Mouse (Mus musculus) inflammation-experienced regulatory T-cells, adult 6 months (primary cell): ENCODE results near the gene Olfr1037. TPM values are rescaled to one million over a fixed set of nuclear protein-coding genes. Genes with fewer than 3 reads are reported as not detected.
A peak's percentile ranks its signal among the peaks of the same experiment; 100 is the strongest.
"Not testable (repeated sequence)": the region's sequence is repeated elsewhere in the genome, so short reads cannot be mapped to it uniquely, and the experiment has no call there.

Source experiments
- ATAC-seq: one replicate; pipeline ENCODE4 v1.8.0; 2017
- polyA plus RNA-seq, 3 experiments: library from polyadenylated mRNA; unstranded; fragments of 100-300 nt; shearing (Covaris generic); gene quantifications; one replicate each; pipeline ENCODE4 v1.2.1; 2017

Gene Olfr1037
- polyA plus RNA-seq, result not detected

GRCm38 (mm10) chr2:86087285-86087684 is at the start of gene Olfr1037:
Gene Olfr1037, minus strand, starts transcription at chr2:86087385.
- ATAC-seq, result no peak

- ATAC-seq, result no peak
Measured at GRCm38 (mm10) chr2:86135828-86136227, 48.6 kb upstream of the Olfr1037 start, which contains the start of gene Olfr1039. Gene Olfr1039, minus strand, starts transcription at chr2:86135928.

- ATAC-seq, result not testable (repeated sequence)
Measured at GRCm38 (mm10) chr2:86080478-86080877, 6.7 kb downstream of the Olfr1037 start.

DNA sequence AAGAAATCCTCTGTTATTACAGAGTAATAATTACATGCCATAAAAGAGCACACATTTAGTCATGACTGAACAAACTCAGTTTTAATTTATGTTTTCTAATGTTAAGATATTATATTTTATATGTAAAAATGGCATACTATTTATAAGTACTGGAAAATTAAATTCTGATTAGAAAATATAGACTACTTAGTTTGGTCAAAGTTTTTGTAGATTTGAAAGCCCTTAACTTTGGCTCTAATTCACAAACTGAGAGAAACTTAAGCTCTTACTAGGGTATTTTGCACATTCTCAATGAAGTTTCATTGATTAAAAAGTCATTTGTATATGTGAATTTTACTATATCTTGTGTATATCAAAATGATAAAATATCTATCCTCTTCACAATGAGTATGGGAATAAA is 13.5 kb downstream of the Olfr1037 start, which contains the start of gene Olfr1036:
Gene Olfr1036, plus strand, starts transcription at position 301 of the 400 bp plus-strand sequence.
- ATAC-seq, result not testable (repeated sequence)

DNA sequence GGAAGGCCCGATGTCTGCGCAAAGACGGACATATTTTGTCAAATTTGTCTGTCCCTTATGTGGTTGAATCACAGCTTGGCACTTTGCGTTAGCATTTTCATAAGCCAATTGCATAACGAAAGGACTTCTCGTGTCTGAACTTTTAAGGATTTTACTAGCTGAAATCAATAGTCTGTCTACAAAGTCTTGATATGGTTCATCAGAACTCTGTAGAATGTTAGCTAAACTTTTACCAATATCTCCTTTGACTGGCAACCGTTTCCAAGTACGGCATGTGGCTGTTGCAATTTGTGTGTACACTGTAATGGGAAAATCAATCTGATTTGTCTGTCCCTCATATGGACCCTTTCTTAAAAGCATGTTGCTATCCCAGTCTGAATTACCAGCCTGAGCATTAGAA is 17.0 kb downstream of the Olfr1037 start:
- ATAC-seq, result no peak

GRCm38 (mm10) chr2:86063766-86064165 is 23.4 kb downstream of the Olfr1037 start:
- ATAC-seq, result peak; percentile 100

DNA sequence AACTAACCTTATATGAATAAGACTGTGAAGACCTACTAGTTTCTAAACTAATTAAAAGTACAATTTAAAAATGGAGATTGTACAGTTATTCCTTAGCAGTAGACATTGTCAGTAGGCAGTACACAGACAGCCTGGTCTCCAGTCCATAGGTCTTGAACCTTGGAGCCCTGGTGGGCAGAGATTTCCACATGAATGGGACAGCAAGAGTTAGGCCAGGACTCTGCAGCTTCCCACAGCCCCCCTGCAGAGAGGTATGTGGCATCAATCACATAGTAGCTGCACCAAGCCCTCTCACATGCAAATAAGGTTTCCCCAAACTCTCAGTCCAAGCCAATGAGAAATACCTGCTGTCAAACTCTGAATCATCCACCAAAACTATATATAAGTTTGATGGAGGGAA is 36.4 kb downstream of the Olfr1037 start:
- not testable (repeated sequence) for ATAC-seq

- no peak for ATAC-seq
Measured at GRCm38 (mm10) chr2:86045561-86045960, 41.6 kb downstream of the Olfr1037 start, which contains the start of gene Olfr1034. Gene Olfr1034, plus strand, starts transcription at chr2:86045861.

Other genes starting within 250 kb of the Olfr1037 start
- gene Olfr1019, start 241.9 kb downstream of the Olfr1037 start, polyA plus RNA-seq, result not detected
- gene Olfr1020, start 240.4 kb downstream of the Olfr1037 start, polyA plus RNA-seq, result not detected
- not detected for gene Olfr1022, start 218.8 kb downstream of the Olfr1037 start, polyA plus RNA-seq
- not detected for gene Olfr1023, start 201.7 kb downstream of the Olfr1037 start, polyA plus RNA-seq
- gene Olfr1024, start 182.3 kb downstream of the Olfr1037 start, polyA plus RNA-seq, result not detected
- gene Olfr1025-ps1, start 172.2 kb downstream of the Olfr1037 start, polyA plus RNA-seq, result not detected
- not detected for gene Olfr1026, start 165.8 kb downstream of the Olfr1037 start, polyA plus RNA-seq
- gene Olfr1028, start 136.9 kb downstream of the Olfr1037 start, polyA plus RNA-seq, result not detected
- not detected for gene Olfr1029, start 113.5 kb downstream of the Olfr1037 start, polyA plus RNA-seq
- gene Olfr1030, start 108.1 kb downstream of the Olfr1037 start, polyA plus RNA-seq, result not detected
- gene Olfr1031, start 97.1 kb downstream of the Olfr1037 start, polyA plus RNA-seq, result not detected
- not detected for gene Olfr1032, start 81.8 kb downstream of the Olfr1037 start, polyA plus RNA-seq
- 1 to 10 TPM in 1 of 3 experiments, not detected in 2; 1.2 TPM for gene Olfr1033, start 66.8 kb downstream of the Olfr1037 start, polyA plus RNA-seq
- not detected for gene Olfr1034, start 41.5 kb downstream of the Olfr1037 start, polyA plus RNA-seq
- gene Olfr1036, start 13.4 kb downstream of the Olfr1037 start, polyA plus RNA-seq, result not detected
- gene Olfr1039, start 48.5 kb upstream of the Olfr1037 start, polyA plus RNA-seq, result not detected
- gene Olfr1040, start 59.3 kb upstream of the Olfr1037 start, polyA plus RNA-seq, result not detected
- not detected for gene Olfr1042, start 74.5 kb upstream of the Olfr1037 start, polyA plus RNA-seq
- not detected for gene Olfr1043, start 80.1 kb upstream of the Olfr1037 start, polyA plus RNA-seq
- not detected for gene Olfr1044, start 90.4 kb upstream of the Olfr1037 start, polyA plus RNA-seq
- not detected for gene Olfr52, start 98.3 kb upstream of the Olfr1037 start, polyA plus RNA-seq
- not detected for gene Olfr1045, start 115.6 kb upstream of the Olfr1037 start, polyA plus RNA-seq
- not detected for gene Olfr1046, start 131.9 kb upstream of the Olfr1037 start, polyA plus RNA-seq
- not detected for gene Olfr1047, start 144.0 kb upstream of the Olfr1037 start, polyA plus RNA-seq
- not detected for gene Olfr1048, start 152.9 kb upstream of the Olfr1037 start, polyA plus RNA-seq
- gene Olfr1049, start 170.9 kb upstream of the Olfr1037 start, polyA plus RNA-seq, result not detected
- gene Olfr1051, start 191.7 kb upstream of the Olfr1037 start, polyA plus RNA-seq, result not detected
- gene Olfr1052, start 205.1 kb upstream of the Olfr1037 start, polyA plus RNA-seq, result under 1 TPM in 1 of 3 experiments, not detected in 2; 0.21 TPM
- not detected for gene Olfr1053, start 227.9 kb upstream of the Olfr1037 start, polyA plus RNA-seq
- not detected for gene Olfr1054, start 248.0 kb upstream of the Olfr1037 start, polyA plus RNA-seq